Mouse (Mus musculus) liver, embryonic 14.5 days (tissue): Measurements from ENCODE around the gene Adam19.

Experiments
- CTCF ChIP-seq: IDR thresholded peaks from 2 replicates; pipeline ENCODE4 v1.5.1; 2016; ENCODE audit warnings: antibody characterized with exemption, low read depth, control low read depth
- EP300 ChIP-seq: IDR thresholded peaks from 2 replicates; pipeline ENCODE4 v1.6.1; 2016; ENCODE audit warnings: antibody characterized with exemption, low read depth

- TF ChIP-seq EP300 (no peak), CTCF (no peak)
Observed at GRCm38 (mm10) chr11:46114221-46114620, 58.4 kb downstream of the Adam19 start.
